Mouse (Mus musculus): ENCODE results near the gene Med12. TPM values are rescaled to one million over a fixed set of nuclear protein-coding genes. Genes with fewer than 3 reads are reported as not detected.

Gene Med12
- total and polyA plus RNA-seq, 2 experiments from 2014 or later, result 19.0 to 64.9 TPM

DNA sequence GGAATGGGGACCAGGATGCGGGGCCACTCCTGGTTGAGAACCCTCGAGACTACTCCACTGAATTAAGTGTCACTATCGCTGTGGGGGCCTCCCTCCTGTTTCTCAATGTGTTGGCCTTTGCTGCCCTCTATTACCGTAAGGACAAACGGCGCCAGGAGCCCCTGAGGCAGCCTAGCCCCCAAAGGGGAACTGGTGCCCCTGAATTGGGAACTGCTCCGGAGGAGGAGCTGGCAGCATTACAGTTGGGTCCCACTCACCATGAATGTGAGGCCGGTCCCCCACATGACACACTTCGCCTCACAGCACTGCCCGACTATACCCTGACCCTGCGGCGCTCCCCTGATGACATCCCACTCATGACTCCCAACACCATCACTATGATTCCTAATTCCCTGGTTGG lies 45.9 kb downstream of the Med12 start:
- H3K4me2 ChIP-seq (ENCODE audit: low read depth, low read length), result no peak overlapping the region
- 89% methylated on average over 12 of the region's 12 CpGs for WGBS
- 0 out of 2 replicates have a peak, but pooled peaks have one; percentile 12 for ATAC-seq
- no peaks in the 10 kb centered on the region; the same call in 1 of the 2 replicates for H3K36me3 ChIP-seq (ENCODE audit: insufficient read depth, low read length)
- no peak overlapping the region for H3K9ac ChIP-seq (replicated peaks; ENCODE audit: low read length)
- H3K27me3 ChIP-seq (ENCODE audit: insufficient read depth, low read length), result no peaks in the 10 kb centered on the region
- no peak overlapping the region for H3K27ac ChIP-seq
- H3K4me1 ChIP-seq (ENCODE audit: insufficient read depth, low read length), result no peaks in the 10 kb centered on the region
- no peak overlapping the region for H3K4me3 ChIP-seq (ENCODE audit: low read length)
- H3K9me3 ChIP-seq (ENCODE audit: low read length), result no peaks in the 10 kb centered on the region
- no peak for TF ChIP-seq CTCF (IDR thresholded peaks at IDR 0.05; ENCODE audit: low read depth)
- no peak for DNase-seq (ENCODE audit: low spot score)

GRCm38 (mm10) chrX:101325989-101326899 lies 52.4 kb downstream of the Med12 start:
- Histone ChIP-seq H3K36me3 (ENCODE audit: insufficient read depth, low read length) (no peaks in the 10 kb centered on the region), H3K4me3 (ENCODE audit: low read length) (no peak overlapping the region), H3K4me2 (ENCODE audit: low read depth, low read length) (no peak overlapping the region), H3K27me3 (ENCODE audit: insufficient read depth, low read length) (no peaks in the 10 kb centered on the region), H3K27ac (no peak overlapping the region), H3K4me1 (ENCODE audit: insufficient read depth, low read length) (no peaks in the 10 kb centered on the region), H3K9me3 (ENCODE audit: low read length) (no peaks in the 10 kb centered on the region), H3K9ac (replicated peaks; ENCODE audit: low read length) (no peak overlapping the region)
- no peak for TF ChIP-seq CTCF (IDR thresholded peaks at IDR 0.05; ENCODE audit: low read depth)
- ATAC-seq (no peak), DNase-seq (ENCODE audit: low spot score) (no peak)
- 60% methylated on average over 8 of the region's 8 CpGs for WGBS

DNA sequence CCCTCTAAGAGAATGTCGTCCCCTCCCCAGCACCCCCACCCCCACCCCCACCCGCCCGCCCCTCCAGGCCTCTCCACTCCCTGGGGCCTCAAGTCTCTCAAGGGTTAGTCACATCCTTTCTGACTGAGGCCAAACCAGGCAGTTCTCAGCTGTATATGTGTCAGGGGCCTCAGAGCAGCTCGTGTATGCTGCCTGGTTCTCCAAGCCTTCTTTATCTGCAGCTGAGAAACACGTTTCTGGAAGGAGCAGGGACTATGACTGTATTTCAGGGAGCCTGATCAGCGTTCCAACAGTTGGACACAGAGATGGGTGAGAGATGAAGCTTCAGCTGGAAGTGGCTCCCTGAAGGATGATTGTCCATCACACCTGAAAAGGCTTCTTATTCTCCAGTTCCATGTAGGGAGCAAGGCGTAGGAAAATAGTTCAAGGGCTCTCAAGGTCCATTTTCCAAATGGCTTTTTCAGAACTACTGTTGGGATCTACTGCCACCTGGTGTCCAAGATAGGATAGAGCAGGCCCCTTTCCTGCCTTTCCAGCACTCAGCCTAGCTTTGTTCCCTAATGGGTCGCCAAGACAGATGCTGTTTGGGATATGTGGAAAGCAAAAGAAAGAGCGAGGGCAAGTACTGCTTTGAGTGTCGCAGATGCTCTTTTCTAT lies 55.7 kb downstream of the Med12 start:
- no peaks in the 10 kb centered on the region for H3K4me1 ChIP-seq (ENCODE audit: insufficient read depth, low read length)
- WGBS, result 27% methylated on average over 10 of the region's 10 CpGs
- H3K4me3 ChIP-seq (ENCODE audit: low read length), result no peak overlapping the region
- no peak overlapping the region for H3K9ac ChIP-seq (replicated peaks; ENCODE audit: low read length)
- no peaks in the 10 kb centered on the region for H3K36me3 ChIP-seq (ENCODE audit: insufficient read depth, low read length)
- peak overlapping the region; percentile 65 for H3K27ac ChIP-seq
- H3K9me3 ChIP-seq (ENCODE audit: low read length), result no peaks in the 10 kb centered on the region
- DNase-seq (ENCODE audit: low spot score) (peak; percentile 83), ATAC-seq (no peak)
- H3K27me3 ChIP-seq (ENCODE audit: insufficient read depth, low read length), result no peaks in the 10 kb centered on the region
- no peak overlapping the region for H3K4me2 ChIP-seq (ENCODE audit: low read depth, low read length)
- peak; percentile 84 for TF ChIP-seq CTCF (IDR thresholded peaks at IDR 0.05; ENCODE audit: low read depth)

DNA sequence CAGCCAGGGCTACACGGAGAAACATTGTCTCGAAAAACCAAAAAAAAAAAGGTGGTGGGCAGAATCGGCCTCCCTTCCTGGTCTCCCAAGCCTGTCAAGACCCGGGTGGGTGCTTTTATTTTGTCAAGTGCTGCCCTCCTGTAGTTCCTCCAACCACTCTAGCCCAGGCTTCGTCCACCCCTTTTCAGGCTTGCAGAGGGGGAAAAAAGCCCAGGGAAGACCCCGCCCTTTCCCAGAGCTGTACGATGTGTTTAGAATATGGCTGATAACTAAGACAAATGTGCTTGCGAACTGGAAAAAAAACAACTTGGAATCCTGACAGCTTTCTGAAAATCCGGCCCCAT lies 58.2 kb downstream of the Med12 start:
- no peaks in the 10 kb centered on the region for H3K9me3 ChIP-seq (ENCODE audit: low read length)
- DNase-seq (ENCODE audit: low spot score) (no peak), ATAC-seq (peak; percentile 52; the same call in 1 of the 2 replicates)
- 46% methylated on average over 9 of the region's 9 CpGs for WGBS
- peak overlapping the region; percentile 42 for H3K4me2 ChIP-seq (ENCODE audit: low read depth, low read length)
- no peak for TF ChIP-seq CTCF (IDR thresholded peaks at IDR 0.05; ENCODE audit: low read depth)
- peak overlapping the region; percentile 16 for H3K4me3 ChIP-seq (ENCODE audit: low read length)
- no peaks in the 10 kb centered on the region for H3K4me1 ChIP-seq (ENCODE audit: insufficient read depth, low read length)
- no peaks in the 10 kb centered on the region for H3K27me3 ChIP-seq (ENCODE audit: insufficient read depth, low read length)
- H3K9ac ChIP-seq (replicated peaks; ENCODE audit: low read length), result peak overlapping the region; percentile 41; the same call in 1 of the 2 replicates
- H3K36me3 ChIP-seq (ENCODE audit: insufficient read depth, low read length), result no peaks in the 10 kb centered on the region
- H3K27ac ChIP-seq, result peak overlapping the region; percentile 89

DNA sequence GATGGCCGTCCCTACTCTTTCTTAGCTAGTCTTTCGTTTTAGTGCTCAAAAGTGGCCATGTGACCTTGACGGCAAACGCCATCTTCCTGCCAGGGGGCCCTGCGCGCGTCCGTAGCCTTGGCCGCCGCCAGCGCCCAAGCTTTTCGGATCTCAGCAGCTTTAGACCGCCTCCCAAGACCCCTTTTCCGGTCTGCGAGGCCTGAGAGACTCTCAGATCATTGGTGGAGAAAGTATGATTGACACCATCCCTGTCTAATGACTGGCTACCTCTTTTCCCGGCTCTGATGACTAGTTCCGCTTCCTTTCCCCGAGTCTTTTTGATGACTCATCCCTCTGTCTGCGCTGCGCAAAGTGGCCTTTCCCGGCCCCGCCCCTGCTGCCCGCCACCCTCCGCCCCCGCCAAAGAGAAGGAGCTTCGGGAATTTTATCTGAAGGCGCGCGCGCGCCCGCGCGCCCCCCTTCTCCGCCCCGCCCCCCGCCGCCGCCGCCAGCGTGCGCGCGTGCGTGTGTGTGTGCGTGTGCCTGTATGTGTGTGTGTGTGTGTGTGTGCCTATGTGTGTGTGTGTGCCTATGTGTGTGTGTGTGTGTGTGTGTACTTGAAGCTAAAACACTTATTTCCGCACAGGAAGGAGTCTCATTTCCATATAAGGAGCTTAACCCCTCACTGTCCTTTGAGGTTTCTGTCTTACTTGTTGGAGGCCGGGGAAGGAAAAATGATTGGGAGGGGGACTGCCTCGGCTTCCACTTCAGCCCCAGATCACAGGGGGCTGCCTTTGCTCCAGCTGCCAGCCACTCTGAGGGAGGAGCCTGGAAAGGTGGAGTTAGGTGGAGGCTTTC lies 58.8 kb downstream of the Med12 start:
- Histone ChIP-seq H3K9me3 (ENCODE audit: low read length) (no peaks in the 10 kb centered on the region), H3K9ac (replicated peaks; ENCODE audit: low read length) (peak overlapping the region; percentile 41; the same call in 1 of the 2 replicates), H3K4me3 (ENCODE audit: low read length) (peak overlapping the region; percentile 32), H3K27ac (peak overlapping the region; percentile 89), H3K27me3 (ENCODE audit: insufficient read depth, low read length) (no peaks in the 10 kb centered on the region), H3K4me2 (ENCODE audit: low read depth, low read length) (peak overlapping the region; percentile 55), H3K36me3 (ENCODE audit: insufficient read depth, low read length) (no peaks in the 10 kb centered on the region), H3K4me1 (ENCODE audit: insufficient read depth, low read length) (no peaks in the 10 kb centered on the region)
- DNase-seq (ENCODE audit: low spot score) (peak; percentile 93), ATAC-seq (peak; percentile 98)
- 37% methylated on average over 45 of the region's 49 CpGs for WGBS
- no peak for TF ChIP-seq CTCF (IDR thresholded peaks at IDR 0.05; ENCODE audit: low read depth)

- Histone ChIP-seq H3K36me3 (ENCODE audit: insufficient read depth, low read length) (no peaks in the 10 kb centered on the region), H3K9ac (replicated peaks; ENCODE audit: low read length) (no peak overlapping the region), H3K9me3 (ENCODE audit: low read length) (no peaks in the 10 kb centered on the region), H3K4me2 (ENCODE audit: low read depth, low read length) (no peak overlapping the region), H3K4me3 (ENCODE audit: low read length) (no peak overlapping the region), H3K27ac (no peak overlapping the region), H3K4me1 (ENCODE audit: insufficient read depth, low read length) (no peaks in the 10 kb centered on the region), H3K27me3 (ENCODE audit: insufficient read depth, low read length) (no peaks in the 10 kb centered on the region)
- DNase-seq (ENCODE audit: low spot score) (no peak), ATAC-seq (no peak)
- TF ChIP-seq CTCF (IDR thresholded peaks at IDR 0.05; ENCODE audit: low read depth), result peak; percentile 60
- WGBS, result 91% methylated on average over 5 of the region's 5 CpGs
These were observed 60.8 kb downstream of the Med12 start for GRCm38 (mm10) chrX:101334606-101335005.
